Mouse (Mus musculus): ENCODE measurements around the gene Olfr713. TPM values are rescaled to one million over a fixed set of nuclear protein-coding genes. Genes with fewer than 3 reads are reported as not detected.

Gene Olfr713
- polyA plus RNA-seq, 1 experiment = not detected

DNA sequence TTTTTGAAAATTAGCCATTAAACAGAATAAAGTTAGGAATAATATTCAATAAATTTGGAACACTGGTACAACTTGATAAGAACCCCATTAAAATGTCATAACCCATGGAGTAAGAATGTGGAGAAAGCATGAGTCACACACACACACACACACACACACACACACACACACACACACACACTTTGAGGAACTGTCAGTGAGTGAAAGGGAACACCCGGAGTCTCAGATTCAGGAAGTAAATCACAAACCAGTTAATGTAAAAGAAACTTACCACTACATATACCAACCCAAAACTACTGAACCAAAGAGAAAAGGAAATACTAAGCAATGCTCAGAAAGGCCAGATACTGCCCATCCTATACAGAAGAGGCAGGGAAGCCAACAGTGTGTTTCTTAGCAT lies 13.4 kb downstream of the Olfr713 start:
- no peak overlapping the region for H3K27ac ChIP-seq (ENCODE audit: insufficient read depth, low read depth, low read length)
- 46% methylated on average over 1 of the region's 1 CpGs for WGBS
- DNase-seq = no peak
- TF ChIP-seq POLR2A (IDR thresholded peaks at IDR 0.05; ENCODE audit: low read depth, low read length) (no peak), CTCF (conservative IDR thresholded peaks at IDR 0.05; ENCODE audit: insufficient read depth, insufficient read length, low read depth, low read length) (no peak)
- no peaks in the 10 kb centered on the region; the same call in 1 of the 2 replicates for H3K27me3 ChIP-seq (replicated peaks; ENCODE audit: control insufficient read depth, insufficient read depth, low read length)
- no peaks in the 10 kb centered on the region for H3K4me1 ChIP-seq (ENCODE audit: control insufficient read depth, insufficient read depth, low read length)
- no peak overlapping the region for H3K4me3 ChIP-seq (ENCODE audit: insufficient read depth, low read depth, low read length)
- H3K36me3 ChIP-seq (ENCODE audit: control insufficient read depth, insufficient read depth, low read length) = no peaks in the 10 kb centered on the region

- no peaks in the 10 kb centered on the region; the same call in 1 of the 2 replicates for H3K27me3 ChIP-seq (replicated peaks; ENCODE audit: control insufficient read depth, insufficient read depth, low read length)
- DNase-seq = peak; percentile 58
- TF ChIP-seq CTCF (conservative IDR thresholded peaks at IDR 0.05; ENCODE audit: insufficient read depth, insufficient read length, low read depth, low read length) = 0 out of 2 replicates have a peak, but pooled peaks have one; percentile 4
- TF ChIP-seq POLR2A (IDR thresholded peaks at IDR 0.05; ENCODE audit: low read depth, low read length) = no peak
- H3K4me3 ChIP-seq (ENCODE audit: insufficient read depth, low read depth, low read length) = no peak overlapping the region
- no peaks in the 10 kb centered on the region for H3K4me1 ChIP-seq (ENCODE audit: control insufficient read depth, insufficient read depth, low read length)
- no peak overlapping the region for H3K27ac ChIP-seq (ENCODE audit: insufficient read depth, low read depth, low read length)
- 2% methylated on average over 5 of the region's 5 CpGs for WGBS
- H3K36me3 ChIP-seq (ENCODE audit: control insufficient read depth, insufficient read depth, low read length) = no peaks in the 10 kb centered on the region
These were observed 14.9 kb downstream of the Olfr713 start for GRCm38 (mm10) chr7:107045833-107046232.

DNA sequence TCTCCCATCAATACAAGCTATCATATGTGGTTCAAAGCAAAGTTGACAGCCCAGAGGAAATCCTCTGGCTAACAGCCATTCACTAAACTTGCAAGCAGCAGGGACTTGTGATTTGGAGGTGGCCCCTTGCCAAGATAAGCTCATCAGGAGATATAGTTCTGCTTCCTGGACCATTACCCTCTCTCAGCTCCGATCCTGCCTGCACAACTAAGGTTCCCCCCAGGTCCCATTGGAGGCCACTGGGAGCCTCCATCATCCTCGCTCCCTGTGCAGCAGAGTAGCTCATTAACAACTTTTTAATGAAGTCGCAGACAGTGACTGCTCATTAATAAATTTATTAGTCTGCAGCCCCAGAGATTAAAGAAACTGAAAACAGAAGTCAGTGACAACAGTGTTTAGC lies 16.6 kb downstream of the Olfr713 start:
- no peak for TF ChIP-seq POLR2A (IDR thresholded peaks at IDR 0.05; ENCODE audit: low read depth, low read length)
- no peak for TF ChIP-seq CTCF (conservative IDR thresholded peaks at IDR 0.05; ENCODE audit: insufficient read depth, insufficient read length, low read depth, low read length)
- no peaks in the 10 kb centered on the region; the same call in 1 of the 2 replicates for H3K27me3 ChIP-seq (replicated peaks; ENCODE audit: control insufficient read depth, insufficient read depth, low read length)
- H3K4me3 ChIP-seq (ENCODE audit: insufficient read depth, low read depth, low read length) = no peak overlapping the region
- WGBS = 22% methylated on average over 3 of the region's 3 CpGs
- H3K36me3 ChIP-seq (ENCODE audit: control insufficient read depth, insufficient read depth, low read length) = no peaks in the 10 kb centered on the region
- DNase-seq = no peak
- H3K27ac ChIP-seq (ENCODE audit: insufficient read depth, low read depth, low read length) = no peak overlapping the region
- H3K4me1 ChIP-seq (ENCODE audit: control insufficient read depth, insufficient read depth, low read length) = no peaks in the 10 kb centered on the region

GRCm38 (mm10) chr7:107070681-107071080 lies 39.7 kb downstream of the Olfr713 start, which contains the start of gene Olfr714:
Gene Olfr714, plus strand, starts transcription at chr7:107070981.
- TF ChIP-seq POLR2A (IDR thresholded peaks at IDR 0.05; ENCODE audit: low read depth, low read length) = no peak
- TF ChIP-seq CTCF (conservative IDR thresholded peaks at IDR 0.05; ENCODE audit: insufficient read depth, insufficient read length, low read depth, low read length) = no peak
- Histone ChIP-seq H3K27ac (ENCODE audit: insufficient read depth, low read depth, low read length) (no peak within 1 kb of the TSS), H3K4me3 (ENCODE audit: insufficient read depth, low read depth, low read length) (no peak within 1 kb of the TSS), H3K4me1 (ENCODE audit: control insufficient read depth, insufficient read depth, low read length) (no peaks in the 10 kb centered on the region), H3K27me3 (replicated peaks; ENCODE audit: control insufficient read depth, insufficient read depth, low read length) (no peaks in the 10 kb centered on the region), H3K36me3 (ENCODE audit: control insufficient read depth, insufficient read depth, low read length) (no peaks in the 10 kb centered on the region)
- 85% methylated on average over 2 of the region's 2 CpGs for WGBS
- no peak for DNase-seq

Other genes with a start within 250 kb of the Olfr713 start
- not detected in 2 replicates for gene Olfr699, start 238.0 kb upstream of the Olfr713 start, polyA plus RNA-seq (2012; rRNA removed)
- gene Olfr700, start 222.3 kb upstream of the Olfr713 start, polyA plus RNA-seq (2012; rRNA removed) = not detected in 2 replicates
- not detected in 2 replicates for gene Olfr701, start 217.0 kb upstream of the Olfr713 start, polyA plus RNA-seq (2012; rRNA removed)
- gene Olfr702, start 197.3 kb upstream of the Olfr713 start, polyA plus RNA-seq (2012; rRNA removed) = not detected in 2 replicates
- not detected in 2 replicates for gene Olfr703, start 187.8 kb upstream of the Olfr713 start, polyA plus RNA-seq (2012; rRNA removed)
- not detected in 2 replicates for gene Olfr704, start 168.0 kb upstream of the Olfr713 start, polyA plus RNA-seq (2012; rRNA removed)
- not detected in 2 replicates for gene Olfr705, start 154.3 kb upstream of the Olfr713 start, polyA plus RNA-seq (2012; rRNA removed)
- not detected in 2 replicates for gene Olfr706, start 143.0 kb upstream of the Olfr713 start, polyA plus RNA-seq (2012; rRNA removed)
- not detected in 2 replicates for gene Olfr707, start 129.9 kb upstream of the Olfr713 start, polyA plus RNA-seq (2012; rRNA removed)
- not detected in 2 replicates for gene Olfr1532-ps1, start 123.2 kb upstream of the Olfr713 start, polyA plus RNA-seq (2012; rRNA removed)
- not detected in 2 replicates for gene Olfr709-ps1, start 99.0 kb upstream of the Olfr713 start, polyA plus RNA-seq (2012; rRNA removed)
- not detected in 2 replicates for gene Olfr710, start 82.9 kb upstream of the Olfr713 start, polyA plus RNA-seq (2012; rRNA removed)
- gene Olfr6, start 67.2 kb upstream of the Olfr713 start, polyA plus RNA-seq (2012; rRNA removed) = not detected in 2 replicates
- gene Olfr711, start 55.7 kb upstream of the Olfr713 start, polyA plus RNA-seq (2012; rRNA removed) = not detected in 2 replicates
- not detected in 2 replicates for gene Olfr2, start 25.1 kb upstream of the Olfr713 start, polyA plus RNA-seq (2012; rRNA removed)
- gene Olfr714, start 39.8 kb downstream of the Olfr713 start, polyA plus RNA-seq (2012; rRNA removed) = not detected in 2 replicates
- gene Olfr17, start 62.0 kb downstream of the Olfr713 start, polyA plus RNA-seq (2012; rRNA removed) = not detected in 2 replicates
- gene Olfr715b, start 79.2 kb downstream of the Olfr713 start, polyA plus RNA-seq (2012; rRNA removed) = not detected in 2 replicates
- not detected in 2 replicates for gene Olfr715, start 99.9 kb downstream of the Olfr713 start, polyA plus RNA-seq (2012; rRNA removed)
- not detected in 2 replicates for gene Olfr716, start 107.2 kb downstream of the Olfr713 start, polyA plus RNA-seq (2012; rRNA removed)
- gene Nlrp14, start 135.8 kb downstream of the Olfr713 start, polyA plus RNA-seq (2012; rRNA removed) = not detected in 2 replicates
- gene Rbmxl2, start 178.3 kb downstream of the Olfr713 start, polyA plus RNA-seq (2012; rRNA removed) = not detected in 2 replicates

All from kidney, adult 2 months (tissue).